Mouse (Mus musculus): ENCODE measurements around the gene Chst12.

Gene Chst12

GRCm38 (mm10) chr5:140521196-140521595, 15.8 kb downstream of the Chst12 start:
- no peak for DNase-seq

GRCm38 (mm10) chr5:140526754-140527153, 21.4 kb downstream of the Chst12 start:
- no peak for DNase-seq

- no peak for DNase-seq
Observed at GRCm38 (mm10) chr5:140538111-140538683, 32.8 kb downstream of the Chst12 start.

GRCm38 (mm10) chr5:140540106-140540505, 34.8 kb downstream of the Chst12 start:
- peak; percentile 65 to 78 for DNase-seq

DNA sequence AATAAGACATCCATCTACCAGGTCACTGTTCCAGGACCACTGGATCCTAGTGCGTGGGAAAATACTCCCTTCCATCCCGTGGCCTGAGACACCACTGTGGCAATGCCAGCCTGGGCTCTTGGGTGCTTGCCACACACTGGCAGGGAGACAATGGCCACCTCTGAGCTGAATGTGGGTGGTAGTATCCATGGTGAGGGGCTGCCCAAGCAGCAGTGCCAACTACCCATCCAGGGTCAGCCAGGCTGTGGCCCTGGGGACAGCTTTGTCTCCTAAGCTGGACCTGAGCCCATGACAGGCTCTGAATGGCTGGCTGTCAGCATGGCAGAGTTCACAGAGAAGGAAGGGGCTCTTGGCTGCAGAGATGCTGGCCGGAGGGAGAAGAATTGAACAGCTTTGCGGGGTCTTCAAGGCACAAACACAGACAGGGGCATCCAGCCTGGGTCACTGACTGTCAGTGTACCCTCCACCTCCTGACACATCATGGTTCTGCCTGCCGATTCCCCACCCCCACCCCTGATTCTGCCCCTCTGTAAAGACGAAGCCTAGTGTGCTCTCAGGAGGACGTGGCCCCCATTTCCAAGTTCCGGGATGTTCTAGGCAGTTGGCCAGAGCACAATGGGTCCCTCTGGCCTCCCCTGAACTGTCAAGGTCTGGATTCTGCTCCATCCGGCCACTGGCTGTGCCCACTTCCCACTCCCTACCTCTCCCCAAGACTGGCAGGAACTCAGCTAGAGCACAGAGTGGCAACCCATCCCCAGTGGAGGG, 37.6 kb downstream of the Chst12 start:
- peak; percentile 33 to 34 for DNase-seq

DNA sequence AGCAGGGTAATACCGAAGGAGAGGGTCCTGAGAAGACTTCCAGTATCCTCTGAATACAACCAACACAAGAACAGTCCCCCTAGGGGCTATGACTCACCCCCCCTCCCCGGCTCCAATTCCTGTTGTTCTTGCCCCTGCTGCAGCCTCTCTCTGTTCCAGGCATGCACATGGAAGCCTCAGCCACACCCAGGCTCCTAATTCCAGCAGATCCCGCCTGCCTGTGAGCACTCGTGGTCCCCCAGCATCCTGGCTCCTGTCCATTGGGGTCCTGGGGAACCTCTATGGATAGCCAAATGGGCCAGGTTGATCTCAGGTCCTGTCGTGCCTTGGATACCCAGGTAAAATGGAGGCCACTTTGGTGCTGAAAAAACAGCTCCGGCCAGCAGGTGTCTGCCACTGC, 40.3 kb downstream of the Chst12 start:
- no peak for DNase-seq

- no peak for DNase-seq
Observed at GRCm38 (mm10) chr5:140546332-140546731, 41.0 kb downstream of the Chst12 start.

DNA sequence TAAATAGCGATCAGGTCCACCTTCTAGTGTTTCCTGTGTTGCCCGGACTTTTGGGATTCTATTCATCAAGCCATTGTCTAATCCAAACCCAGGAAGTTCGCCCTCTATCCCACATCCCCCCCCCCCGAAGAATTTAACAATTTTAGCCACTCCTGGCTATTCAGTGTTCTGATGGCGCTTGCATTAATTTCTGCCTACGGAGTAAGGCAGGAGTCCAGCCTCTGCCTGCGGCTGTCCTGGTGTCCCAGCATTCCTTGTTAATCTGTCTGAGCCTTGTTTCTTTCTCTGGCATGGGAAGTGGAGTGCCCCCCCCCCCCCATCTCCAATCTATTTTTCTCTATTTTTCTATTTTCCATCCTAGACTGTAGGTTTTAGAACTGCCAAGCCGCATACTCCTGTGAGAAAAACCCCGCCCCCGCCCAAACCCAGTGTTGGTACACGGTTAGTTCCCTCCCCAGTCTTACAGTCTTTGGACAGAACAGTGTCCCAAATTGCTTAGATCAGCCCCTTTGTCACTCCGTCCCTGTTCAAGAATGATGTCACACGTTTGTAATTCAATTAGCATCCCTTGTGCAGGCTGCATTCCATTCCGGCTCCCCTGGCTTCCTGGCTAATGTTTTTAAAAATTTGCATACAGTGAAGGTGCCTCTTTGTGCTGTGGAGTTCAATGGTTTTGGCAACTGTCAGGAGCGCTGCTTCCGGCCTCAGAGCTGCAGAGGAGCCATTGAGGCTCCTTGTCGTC, 44.1 kb downstream of the Chst12 start:
- DNase-seq = peak in 1 of 2 experiments; percentile 6

GRCm38 (mm10) chr5:140553719-140554118, 48.4 kb downstream of the Chst12 start:
- DNase-seq = no peak

- no peak for DNase-seq
Observed at GRCm38 (mm10) chr5:140556859-140557258, 51.5 kb downstream of the Chst12 start.

- DNase-seq = no peak
Observed at GRCm38 (mm10) chr5:140562601-140563000, 57.3 kb downstream of the Chst12 start.

- DNase-seq = no peak
Observed at GRCm38 (mm10) chr5:140564896-140565295, 59.5 kb downstream of the Chst12 start, which contains the start of gene Grifin. TSS of gene Grifin (minus strand) at chr5:140565071.

- peak; percentile 13 to 25 for DNase-seq
Observed at GRCm38 (mm10) chr5:140565451-140565850, 60.1 kb downstream of the Chst12 start.

DNA sequence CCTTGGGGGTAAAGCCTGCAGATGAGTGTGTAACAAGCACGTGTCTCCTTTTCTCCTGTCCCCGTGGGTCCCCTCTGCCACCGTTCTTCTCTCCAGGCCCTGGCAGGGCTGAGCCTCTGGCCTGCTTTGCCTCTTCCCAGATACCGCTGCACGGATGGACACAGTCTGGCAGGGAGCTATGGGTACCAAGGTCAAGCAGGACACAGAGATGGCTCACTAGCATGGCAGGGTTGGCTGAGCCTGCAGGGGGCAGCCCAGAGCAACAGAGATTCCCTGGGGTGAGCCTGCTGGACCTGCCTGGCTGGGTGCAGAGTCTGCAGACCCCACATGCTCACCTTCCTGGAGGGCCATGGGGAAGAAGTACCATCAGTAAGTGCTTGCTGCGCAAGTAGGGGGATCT, 60.5 kb downstream of the Chst12 start:
- DNase-seq = peak; percentile 19

DNA sequence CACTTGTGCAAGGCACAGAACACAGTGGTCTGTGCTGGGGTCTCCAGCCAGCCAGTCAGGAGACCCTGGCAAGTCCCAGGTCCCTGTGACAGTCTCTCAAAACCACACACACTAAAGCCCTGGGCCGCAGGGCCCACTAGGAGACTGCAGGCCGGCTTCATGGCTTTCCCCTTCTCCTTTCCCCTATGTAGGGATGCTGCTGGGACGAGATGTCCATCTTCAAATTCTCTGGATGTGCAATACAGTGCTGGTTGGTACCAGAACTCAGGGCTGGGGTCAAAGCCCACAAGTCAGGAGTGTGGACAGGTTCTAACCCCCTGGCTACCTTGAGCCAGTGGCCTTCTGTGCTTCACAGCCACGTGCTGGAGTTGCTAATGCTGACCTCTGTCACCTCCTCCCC, 60.9 kb downstream of the Chst12 start:
- no peak for DNase-seq

DNA sequence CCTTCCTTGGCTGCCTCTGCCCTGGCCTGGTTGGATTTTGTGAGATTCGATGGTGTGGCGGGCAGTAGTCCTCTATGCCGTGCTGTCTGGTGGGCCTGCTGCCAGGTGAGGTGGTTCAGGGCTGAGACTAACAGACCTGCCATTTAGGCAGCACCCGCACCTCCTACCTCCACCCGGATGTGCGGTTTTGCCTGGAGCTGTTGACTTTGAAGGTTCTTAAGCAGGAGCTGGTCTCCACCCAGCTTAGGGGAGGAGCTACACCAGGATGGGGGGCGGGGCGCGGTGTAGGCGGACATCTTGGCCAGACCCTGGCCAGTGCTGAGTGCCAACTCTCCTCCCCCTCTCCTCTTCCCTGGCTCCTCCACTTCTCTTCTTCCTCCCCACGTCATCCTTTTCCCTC, 62.0 kb downstream of the Chst12 start:
- DNase-seq = peak; percentile 15 to 19

GRCm38 (mm10) chr5:140567751-140568150, 62.4 kb downstream of the Chst12 start:
- no peak for DNase-seq

GRCm38 (mm10) chr5:140568321-140568970, 63.1 kb downstream of the Chst12 start:
- DNase-seq = peak; percentile 44 to 70

DNA sequence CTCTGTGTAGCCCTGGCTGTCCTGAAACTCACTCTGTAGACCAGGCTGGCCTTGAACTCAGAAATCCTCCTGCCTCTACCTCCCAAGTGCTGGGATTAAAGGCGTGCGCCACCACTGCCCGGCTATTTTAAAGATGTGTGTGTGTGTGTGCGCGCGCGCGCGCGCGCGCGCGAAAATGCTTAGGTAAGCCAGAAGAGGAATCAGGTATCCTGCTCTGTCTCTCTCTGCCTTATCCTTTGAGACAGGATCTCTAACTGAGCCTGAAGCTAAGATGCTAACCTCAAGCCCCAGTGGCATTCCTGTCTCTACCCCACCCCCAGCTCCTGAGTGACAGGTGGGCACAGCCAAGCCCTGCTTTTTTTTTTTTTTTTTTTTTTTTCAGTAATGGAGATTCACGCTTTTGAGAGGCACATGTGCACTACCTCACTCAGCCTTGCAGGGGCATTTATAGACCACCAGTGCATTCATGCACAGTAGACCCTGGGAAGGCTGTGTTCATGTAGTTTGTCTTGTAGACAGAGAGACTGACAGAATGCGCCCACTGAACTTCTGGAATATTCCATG, 63.8 kb downstream of the Chst12 start:
- DNase-seq = no peak

GRCm38 (mm10) chr5:140570223-140570870, 65.0 kb downstream of the Chst12 start:
- no peak for DNase-seq

- no peak for DNase-seq
Observed at GRCm38 (mm10) chr5:140571201-140571600, 65.9 kb downstream of the Chst12 start.

- DNase-seq = peak; percentile 7 to 13
Observed at GRCm38 (mm10) chr5:140571673-140572072, 66.3 kb downstream of the Chst12 start.
